Mouse (Mus musculus) neural tube, embryonic 12.5 days (tissue): ENCODE measurements around the gene Smap2. TPM values are rescaled to one million over a fixed set of nuclear protein-coding genes. Genes with fewer than 3 reads are reported as not detected.

ENCODE experiments used
- ATAC-seq: fragments of 200-750 bp; cut with Nextera tagmentation; 2 replicates; pipeline ENCODE4 v1.8.0; 2017; ENCODE audit warnings: low read depth, mild to moderate bottlenecking, moderate TSS enrichment, moderate library complexity; ENCODE audit not compliant: low FRiP score
- H3K27ac ChIP-seq: fragments of 300-500 bp; sonication (generic); 2 replicates; pipeline ENCODE4 v1.5.1; 2016
- H3K27me3 ChIP-seq: fragments of 300-500 bp; sonication (generic); replicated peaks from 2 replicates; pipeline ENCODE4 v1.6.1; 2016; ENCODE audit warnings: mild to moderate bottlenecking
- H3K36me3 ChIP-seq: fragments of 300-500 bp; sonication (generic); 2 replicates; pipeline ENCODE4 v1.6.1; 2016; ENCODE audit warnings: mild to moderate bottlenecking
- H3K4me1 ChIP-seq: fragments of 300-500 bp; sonication (generic); 2 replicates; pipeline ENCODE4 v1.6.1; 2016
- H3K4me2 ChIP-seq: fragments of 300-500 bp; sonication (generic); replicated peaks from 2 replicates; pipeline ENCODE4 v1.6.1; 2016; ENCODE audit warnings: mild to moderate bottlenecking
- H3K4me3 ChIP-seq: fragments of 300-500 bp; sonication (generic); 2 replicates; pipeline ENCODE4 v1.5.1; 2016
- H3K9ac ChIP-seq: fragments of 300-500 bp; sonication (generic); 2 replicates; pipeline ENCODE4 v1.6.1; 2016; ENCODE audit warnings: mild to moderate bottlenecking
- H3K9me3 ChIP-seq: fragments of 300-500 bp; sonication (generic); 2 replicates; pipeline ENCODE4 v1.6.1; 2016; ENCODE audit warnings: mild to moderate bottlenecking
- WGBS: fragments of 180-500 bp; shearing (Covaris S2); methylation state at CpG from one replicate; pipeline ENCODE4 v1.1.7; 2016; 5-methylcytosine and 5-hydroxymethylcytosine counted together
- polyA plus RNA-seq: library from polyadenylated mRNA; unstranded; fragments of >200 nt; fragmentation: Nextera tagmentation; extraction: Ambion mirVana; gene quantifications from 2 replicates; pipeline ENCODE4 v1.2.1, GENCODE M21; 2016

Gene Smap2
- polyA plus RNA-seq, 1 experiment from 2014 or later = 44.5 TPM

DNA sequence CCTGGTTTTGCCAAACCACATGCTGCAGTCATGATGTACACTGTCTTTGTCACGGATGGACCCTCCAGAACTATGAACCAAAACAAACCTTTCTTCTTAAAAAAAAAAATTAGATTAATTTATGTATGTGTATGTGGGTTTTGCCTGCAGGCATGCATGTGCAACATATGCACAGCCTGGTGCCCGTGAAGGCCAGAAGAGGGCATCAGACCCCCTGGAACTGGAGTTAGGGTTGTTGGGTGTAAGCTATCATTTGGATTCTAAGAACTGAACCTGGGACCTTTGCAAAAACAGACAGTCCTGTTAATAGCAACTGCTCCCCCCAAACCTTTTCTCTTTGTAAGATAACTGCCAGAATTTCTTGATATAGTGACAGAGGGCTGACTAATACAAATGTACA is 16.0 kb downstream of the Smap2 start:
- no peaks in the 10 kb centered on the region for H3K9me3 ChIP-seq
- peaks cover 27% of the 10 kb centered on the region for H3K4me1 ChIP-seq
- no peaks in the 10 kb centered on the region for H3K36me3 ChIP-seq
- H3K27ac ChIP-seq = no peak overlapping the region
- no peak overlapping the region for H3K4me3 ChIP-seq
- no peak for ATAC-seq
- no peaks in the 10 kb centered on the region for H3K27me3 ChIP-seq
- 77% methylated on average over 2 of the region's 2 CpGs for WGBS
- H3K4me2 ChIP-seq = no peak overlapping the region
- H3K9ac ChIP-seq = no peak overlapping the region

DNA sequence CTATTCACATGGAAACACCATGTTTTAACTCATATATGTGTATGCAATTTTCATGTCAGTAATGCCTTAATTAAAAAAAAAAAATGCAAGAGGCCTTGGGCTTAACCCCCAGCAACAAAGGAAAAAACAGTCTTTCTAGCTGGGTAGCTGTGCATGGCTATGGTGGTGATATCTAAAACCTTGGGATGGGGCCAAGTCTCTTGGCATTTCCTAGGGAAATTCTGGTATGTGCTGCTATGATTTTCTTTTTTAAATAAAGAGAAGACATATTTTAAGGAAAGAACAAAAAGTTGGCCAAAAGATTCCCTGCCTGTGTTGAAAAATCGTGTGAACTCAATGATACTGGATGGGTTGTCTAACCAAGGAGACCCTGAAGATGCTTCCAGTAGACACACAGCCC is 21.1 kb downstream of the Smap2 start:
- no peak for ATAC-seq
- no peak overlapping the region for H3K4me2 ChIP-seq
- H3K36me3 ChIP-seq = no peaks in the 10 kb centered on the region
- no peaks in the 10 kb centered on the region for H3K27me3 ChIP-seq
- WGBS = 85% methylated on average over 1 of the region's 1 CpGs
- H3K4me3 ChIP-seq = no peak overlapping the region
- H3K27ac ChIP-seq = no peak overlapping the region
- H3K9ac ChIP-seq = no peak overlapping the region
- no peaks in the 10 kb centered on the region for H3K9me3 ChIP-seq
- H3K4me1 ChIP-seq = no peaks in the 10 kb centered on the region

DNA sequence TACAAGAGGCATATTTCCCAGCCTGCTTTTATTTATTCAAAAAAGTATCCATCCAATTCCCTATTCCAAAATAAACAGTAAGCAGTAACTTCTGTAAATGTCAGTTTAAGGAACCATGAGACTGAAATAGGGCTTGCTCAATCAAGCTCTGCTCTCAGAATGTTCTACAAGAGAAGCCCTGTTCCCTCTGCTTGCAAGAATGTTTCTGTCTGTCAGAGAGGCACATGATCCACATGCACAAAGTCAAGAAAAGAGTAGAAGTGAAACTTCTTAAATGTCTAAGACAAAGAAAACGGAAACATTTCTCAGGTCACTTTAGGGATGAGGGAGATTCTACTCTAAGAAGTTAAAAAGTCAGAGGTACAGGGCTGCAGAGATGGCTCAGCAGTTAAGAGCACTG is 24.0 kb downstream of the Smap2 start:
- no peak for ATAC-seq
- 89% methylated on average over 1 of the region's 1 CpGs for WGBS
- no peak overlapping the region for H3K4me3 ChIP-seq
- H3K9ac ChIP-seq = no peak overlapping the region
- H3K9me3 ChIP-seq = 0 out of 2 replicates have a peak, but pooled peaks cover 4% of the 10 kb centered on the region
- H3K4me1 ChIP-seq = no peaks in the 10 kb centered on the region
- H3K27me3 ChIP-seq = no peaks in the 10 kb centered on the region
- no peaks in the 10 kb centered on the region for H3K36me3 ChIP-seq
- H3K27ac ChIP-seq = no peak overlapping the region
- H3K4me2 ChIP-seq = no peak overlapping the region

DNA sequence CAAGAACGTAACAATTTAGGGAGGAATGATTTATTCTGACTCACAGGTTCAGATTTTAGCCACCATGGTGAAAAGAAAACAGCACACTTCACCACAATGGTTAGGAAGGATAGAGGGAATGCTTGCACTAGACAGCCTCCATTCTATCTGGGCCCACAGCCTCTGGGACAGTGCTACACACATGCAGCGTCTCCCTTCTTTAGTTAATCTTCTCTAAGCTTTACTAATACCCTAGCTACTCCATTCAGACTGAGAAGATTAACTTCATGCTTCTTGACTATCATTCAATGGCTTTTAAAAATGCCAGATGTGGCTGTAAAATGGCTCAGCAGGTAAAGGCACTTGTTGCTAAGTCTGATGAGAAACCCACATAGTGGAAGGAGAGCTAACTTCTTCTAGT is 24.8 kb downstream of the Smap2 start:
- WGBS = 81% methylated on average over 2 of the region's 2 CpGs
- Histone ChIP-seq H3K4me1 (no peaks in the 10 kb centered on the region), H3K36me3 (no peaks in the 10 kb centered on the region), H3K27me3 (no peaks in the 10 kb centered on the region), H3K27ac (no peak overlapping the region), H3K9ac (no peak overlapping the region), H3K4me2 (no peak overlapping the region), H3K9me3 (0 out of 2 replicates have a peak, but pooled peaks cover 4% of the 10 kb centered on the region), H3K4me3 (no peak overlapping the region)
- no peak for ATAC-seq

DNA sequence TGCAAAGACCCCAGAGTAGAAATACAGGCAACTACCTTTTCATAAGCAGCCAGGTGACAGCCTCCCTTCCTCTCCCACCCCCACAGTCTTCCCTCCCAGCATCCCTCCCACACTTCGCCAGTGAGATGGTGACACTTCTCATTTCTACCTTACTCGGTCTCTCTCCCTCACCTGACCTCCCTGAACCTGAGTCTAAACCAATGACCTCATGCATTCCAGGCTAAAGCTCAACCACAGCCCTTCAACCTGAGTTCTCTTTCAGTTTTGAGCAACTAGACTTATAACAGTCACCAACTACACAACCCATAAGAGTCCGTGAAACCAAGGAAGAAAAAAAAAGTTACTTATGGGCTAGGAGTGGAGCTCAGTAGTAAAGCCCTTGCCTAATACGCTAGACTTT is 29.7 kb downstream of the Smap2 start:
- no peak overlapping the region for H3K9ac ChIP-seq
- H3K36me3 ChIP-seq = peaks cover 12% of the 10 kb centered on the region
- WGBS = 87% methylated on average over 4 of the region's 4 CpGs
- H3K27me3 ChIP-seq = no peaks in the 10 kb centered on the region
- H3K9me3 ChIP-seq = 0 out of 2 replicates have a peak, but pooled peaks cover 4% of the 10 kb centered on the region
- no peaks in the 10 kb centered on the region for H3K4me1 ChIP-seq
- ATAC-seq = no peak
- no peak overlapping the region for H3K4me2 ChIP-seq
- no peak overlapping the region for H3K4me3 ChIP-seq
- H3K27ac ChIP-seq = no peak overlapping the region

DNA sequence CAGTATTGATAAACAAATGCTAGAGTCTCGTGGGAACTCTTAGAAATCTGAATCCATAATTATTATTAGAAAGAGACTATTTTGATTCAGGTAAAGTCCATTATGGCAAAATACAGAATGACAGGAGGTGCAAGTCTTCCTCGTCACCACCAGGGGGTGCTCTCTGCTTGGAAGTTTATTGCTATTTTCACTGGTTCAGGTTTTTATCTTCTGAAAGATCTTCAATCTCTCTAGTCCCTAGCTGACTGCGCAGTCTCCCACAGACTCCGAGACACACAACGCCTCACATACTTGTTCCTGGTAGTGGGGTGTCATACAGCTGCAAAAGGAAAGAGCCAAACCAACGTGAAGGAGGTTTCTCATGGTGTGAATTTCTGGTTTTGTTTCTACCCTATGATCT is 30.6 kb downstream of the Smap2 start:
- no peak overlapping the region for H3K4me3 ChIP-seq
- no peaks in the 10 kb centered on the region for H3K4me1 ChIP-seq
- H3K27ac ChIP-seq = no peak overlapping the region
- H3K9me3 ChIP-seq = 0 out of 2 replicates have a peak, but pooled peaks cover 4% of the 10 kb centered on the region
- 36% methylated on average over 6 of the region's 6 CpGs for WGBS
- no peak overlapping the region for H3K9ac ChIP-seq
- no peaks in the 10 kb centered on the region for H3K27me3 ChIP-seq
- peaks cover 12% of the 10 kb centered on the region for H3K36me3 ChIP-seq
- peak; percentile 63; the same call in 1 of the 2 replicates for ATAC-seq
- no peak overlapping the region for H3K4me2 ChIP-seq

DNA sequence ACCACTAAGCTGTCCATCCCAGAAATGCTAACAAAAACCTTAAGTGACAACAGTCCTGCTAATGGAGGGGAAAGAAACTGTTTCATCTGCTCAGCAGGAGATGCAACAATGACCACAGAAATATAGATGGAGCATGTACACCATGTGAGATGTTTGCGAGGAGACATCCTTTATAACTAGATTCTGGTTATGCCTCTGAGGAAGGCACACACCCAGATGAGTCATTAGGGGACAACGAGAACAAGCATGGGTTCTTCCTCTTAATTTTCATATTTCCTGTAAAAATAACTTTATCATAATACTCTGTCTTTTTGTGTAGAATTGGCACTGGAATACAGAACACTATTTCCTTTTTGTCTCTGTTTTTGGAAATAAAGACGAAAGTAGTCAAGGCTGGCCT is 38.8 kb downstream of the Smap2 start:
- WGBS = 94% methylated on average over 3 of the region's 3 CpGs
- peaks cover 27% of the 10 kb centered on the region for H3K36me3 ChIP-seq
- no peaks in the 10 kb centered on the region for H3K4me1 ChIP-seq
- no peak overlapping the region for H3K9ac ChIP-seq
- H3K4me2 ChIP-seq = no peak overlapping the region
- no peak overlapping the region for H3K27ac ChIP-seq
- no peaks in the 10 kb centered on the region for H3K9me3 ChIP-seq
- ATAC-seq = no peak
- H3K27me3 ChIP-seq = no peaks in the 10 kb centered on the region
- H3K4me3 ChIP-seq = no peak overlapping the region

DNA sequence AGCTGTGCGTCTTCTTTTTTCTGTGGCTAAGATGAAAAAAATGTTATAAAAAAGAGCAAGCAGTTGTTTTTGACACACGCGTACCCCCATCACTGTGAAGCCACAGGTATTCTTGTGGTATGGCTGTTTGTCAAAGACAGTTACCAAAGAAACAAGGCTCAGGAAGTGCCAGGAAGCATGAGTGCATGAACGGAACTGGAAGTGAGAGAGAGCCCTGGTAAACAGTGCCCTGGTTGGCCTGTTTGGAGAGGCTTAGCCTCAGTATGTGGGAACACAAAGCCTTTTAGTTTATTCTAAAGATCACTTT is 41.7 kb downstream of the Smap2 start:
- H3K4me1 ChIP-seq = no peaks in the 10 kb centered on the region
- ATAC-seq = no peak
- no peak overlapping the region for H3K27ac ChIP-seq
- peaks cover 36% of the 10 kb centered on the region for H3K36me3 ChIP-seq
- 95% methylated on average over 4 of the region's 4 CpGs for WGBS
- no peak overlapping the region for H3K4me3 ChIP-seq
- no peaks in the 10 kb centered on the region for H3K9me3 ChIP-seq
- no peak overlapping the region for H3K4me2 ChIP-seq
- no peaks in the 10 kb centered on the region for H3K27me3 ChIP-seq
- no peak overlapping the region for H3K9ac ChIP-seq

DNA sequence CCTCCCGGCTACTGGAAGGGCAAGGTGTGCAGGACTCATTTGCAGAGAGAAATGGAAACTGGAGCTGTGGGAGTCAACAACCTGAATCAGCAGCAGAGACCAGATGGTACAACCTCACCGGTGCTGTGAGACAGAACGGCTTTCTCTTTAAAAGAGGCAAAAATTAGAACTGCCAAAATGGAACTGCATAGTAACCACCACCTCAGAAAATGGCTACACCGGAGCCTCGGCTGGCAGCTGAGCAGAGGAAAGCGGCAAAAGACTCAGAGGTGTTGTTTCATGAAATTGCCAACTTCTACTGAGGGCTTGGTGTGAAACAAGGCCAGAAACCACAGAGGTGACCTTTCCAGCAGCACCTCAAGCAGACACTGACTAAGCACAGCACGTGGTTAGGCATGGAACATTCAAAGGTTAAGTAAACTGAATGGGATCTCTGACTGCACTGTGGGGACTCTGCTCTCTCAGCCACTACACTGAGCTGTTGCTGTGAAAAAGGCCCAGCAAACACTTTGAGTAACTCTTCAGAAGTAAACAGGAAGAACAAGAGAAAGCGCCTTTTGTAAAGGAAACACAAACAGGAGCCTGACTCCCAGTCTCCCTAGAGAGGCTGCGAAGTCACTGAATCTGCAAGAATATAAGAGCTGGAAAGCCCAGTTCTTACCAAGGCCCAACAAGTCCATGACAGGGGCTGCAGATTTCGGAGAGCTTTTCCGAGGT is 42.2 kb downstream of the Smap2 start:
- 90% methylated on average over 11 of the region's 11 CpGs for WGBS

DNA sequence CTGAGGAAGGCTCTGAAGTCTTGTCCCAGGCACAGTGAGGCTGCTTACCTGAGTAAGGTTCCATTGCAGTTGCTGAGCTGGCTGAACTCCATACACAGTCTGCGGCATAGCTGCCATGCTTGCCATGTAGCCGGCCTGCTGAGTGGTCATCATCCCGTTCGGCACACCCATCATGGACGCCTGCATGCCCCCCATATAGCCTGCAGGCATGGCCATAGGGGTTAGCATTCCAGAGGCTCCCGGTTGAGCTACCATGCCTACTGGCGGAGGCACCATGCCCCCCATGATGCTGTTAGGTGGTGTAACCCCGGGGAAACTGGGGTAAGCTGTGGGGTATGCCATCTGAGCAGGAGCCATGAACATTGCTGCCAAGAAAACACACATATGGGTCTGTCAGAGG is 45.2 kb downstream of the Smap2 start:
- Histone ChIP-seq H3K4me3 (no peak overlapping the region), H3K27me3 (no peaks in the 10 kb centered on the region), H3K27ac (no peak overlapping the region), H3K36me3 (peaks cover 57% of the 10 kb centered on the region), H3K9me3 (no peaks in the 10 kb centered on the region), H3K4me1 (no peaks in the 10 kb centered on the region), H3K9ac (no peak overlapping the region), H3K4me2 (no peak overlapping the region)
- 90% methylated on average over 8 of the region's 8 CpGs for WGBS
- no peak for ATAC-seq

More for the DNA sequence above, 42.2 kb downstream of the Smap2 start:
- Histone ChIP-seq H3K9me3 (no peaks in the 10 kb centered on the region), H3K27me3 (no peaks in the 10 kb centered on the region), H3K27ac (no peak overlapping the region), H3K4me1 (no peaks in the 10 kb centered on the region), H3K9ac (no peak overlapping the region), H3K4me3 (no peak overlapping the region), H3K36me3 (peaks cover 37% of the 10 kb centered on the region), H3K4me2 (no peak overlapping the region)
- ATAC-seq = no peak

DNA sequence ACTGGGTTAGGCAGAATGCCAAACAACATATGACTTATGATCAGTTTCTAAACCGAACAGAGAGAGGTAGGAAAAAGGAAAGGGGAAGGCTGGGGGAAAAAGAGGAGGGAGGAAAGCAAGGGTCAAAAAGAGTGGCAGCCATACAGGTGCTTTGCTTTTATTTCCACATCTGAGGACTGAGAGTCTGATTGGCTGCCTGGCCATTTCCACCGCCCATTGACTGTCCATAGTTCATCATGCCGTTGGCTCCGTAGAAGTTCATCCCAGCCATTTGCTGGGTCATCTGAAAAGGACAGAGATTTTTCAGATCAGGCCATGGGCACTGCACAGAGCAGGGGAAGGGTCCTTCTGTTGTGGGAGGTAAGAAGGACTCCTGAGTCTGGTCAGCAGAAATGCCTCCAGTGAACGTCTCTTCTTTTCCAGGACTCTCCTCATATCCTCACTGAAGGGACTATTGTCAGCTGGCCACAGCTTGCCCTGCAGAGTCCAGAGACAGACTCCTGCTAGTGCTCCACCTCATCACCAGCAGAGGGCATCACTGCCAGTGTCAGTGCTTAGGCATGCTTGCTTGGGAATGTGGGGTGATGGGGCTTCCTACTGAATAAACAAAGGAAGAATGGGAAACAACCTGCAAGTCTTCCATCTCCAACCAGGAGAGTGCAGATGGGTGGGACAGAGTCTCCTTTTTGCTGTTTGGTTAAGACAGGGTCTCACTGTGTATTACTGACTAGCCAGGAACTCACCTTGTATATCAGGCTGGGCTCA is 47.5 kb downstream of the Smap2 start:
- 84% methylated on average over 5 of the region's 5 CpGs for WGBS
- no peaks in the 10 kb centered on the region for H3K9me3 ChIP-seq
- no peak overlapping the region for H3K27ac ChIP-seq
- no peak overlapping the region for H3K4me2 ChIP-seq
- no peaks in the 10 kb centered on the region for H3K27me3 ChIP-seq
- H3K9ac ChIP-seq = no peak overlapping the region
- H3K36me3 ChIP-seq = peaks cover 50% of the 10 kb centered on the region
- H3K4me1 ChIP-seq = no peaks in the 10 kb centered on the region
- no peak overlapping the region for H3K4me3 ChIP-seq
- ATAC-seq = no peak

DNA sequence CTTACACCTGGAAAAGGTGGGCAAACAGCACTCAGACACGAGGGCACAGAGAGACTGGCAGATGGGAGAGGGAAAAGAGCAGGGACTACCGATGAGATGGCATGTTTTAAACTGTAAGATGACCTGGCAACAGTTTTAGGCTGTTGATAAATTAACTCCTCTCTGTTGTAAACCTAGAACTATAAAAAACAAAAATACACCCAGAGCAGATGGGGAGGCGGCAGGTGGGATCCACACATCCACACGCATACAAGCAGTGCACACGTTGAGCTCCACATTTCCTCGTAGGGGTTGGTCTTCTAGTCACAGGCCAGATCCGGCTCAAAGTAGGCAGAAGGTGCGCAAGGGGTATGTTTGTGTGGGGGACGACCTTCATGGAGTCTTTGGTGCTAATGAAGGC is 48.6 kb downstream of the Smap2 start:
- Histone ChIP-seq H3K9me3 (no peaks in the 10 kb centered on the region), H3K27ac (no peak overlapping the region), H3K4me2 (no peak overlapping the region), H3K9ac (no peak overlapping the region), H3K27me3 (no peaks in the 10 kb centered on the region), H3K36me3 (peaks cover 43% of the 10 kb centered on the region), H3K4me1 (no peaks in the 10 kb centered on the region), H3K4me3 (no peak overlapping the region)
- ATAC-seq = no peak
- WGBS = 89% methylated on average over 9 of the region's 9 CpGs

DNA sequence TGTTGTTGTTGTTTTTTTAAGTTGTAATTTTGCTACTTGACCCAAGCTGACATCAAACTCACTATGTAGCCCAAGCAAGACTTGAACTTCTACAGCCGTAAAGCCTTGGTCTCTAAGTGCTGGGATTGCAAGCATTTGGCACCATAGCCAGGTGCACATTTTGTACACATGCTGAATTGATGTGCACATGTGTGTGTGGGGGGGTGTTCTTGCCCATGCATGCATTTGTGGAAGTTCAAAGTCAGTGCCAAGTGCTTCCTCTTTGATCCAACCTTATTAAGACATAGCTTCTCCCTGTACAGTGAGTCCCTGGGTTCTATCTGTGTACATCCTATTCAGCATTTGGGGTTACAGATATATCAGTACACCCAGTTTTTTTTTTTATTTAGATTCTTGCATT is 61.5 kb downstream of the Smap2 start:
- H3K4me2 ChIP-seq = no peak overlapping the region
- H3K4me3 ChIP-seq = no peak overlapping the region
- H3K36me3 ChIP-seq = no peaks in the 10 kb centered on the region
- no peak overlapping the region for H3K9ac ChIP-seq
- H3K9me3 ChIP-seq = no peaks in the 10 kb centered on the region
- H3K27me3 ChIP-seq = no peaks in the 10 kb centered on the region
- WGBS = 89% methylated on average over 1 of the region's 1 CpGs
- H3K27ac ChIP-seq = no peak overlapping the region
- peaks cover 14% of the 10 kb centered on the region for H3K4me1 ChIP-seq
- no peak for ATAC-seq
